16 mouse cellular contexts compared by ENCODE assay signal in the genomic region with DNA sequence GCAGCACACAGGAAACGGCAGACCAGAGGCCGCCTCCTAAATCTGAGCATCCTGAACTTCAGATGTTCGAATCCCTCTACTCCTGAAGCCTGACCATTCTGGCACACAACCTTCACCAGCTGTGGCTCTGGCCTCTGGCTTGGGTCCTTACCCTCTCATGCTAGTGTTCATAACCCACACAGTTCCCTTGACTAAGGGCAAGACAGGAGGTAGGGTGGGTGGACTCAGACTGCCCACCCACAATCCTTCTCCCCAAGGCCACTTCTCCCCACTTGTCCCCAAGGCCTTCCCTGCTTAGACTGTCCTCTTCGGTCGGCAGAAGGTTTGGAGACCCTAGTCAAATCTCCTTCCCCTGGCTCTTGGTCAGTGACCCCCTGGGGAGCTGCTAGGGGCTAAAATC. TPM values are rescaled to one million over a fixed set of nuclear protein-coding genes. Genes with fewer than 3 reads are reported as not detected.
DNase-seq lines count a peak whose midpoint lies in the region; ATAC-seq and TF ChIP-seq lines count a peak whose summit lies in the region.
"Had no signal": no experiment of that assay in that cellular context is flagged by ENCODE, and none has a peak within 500 bp of the region (broad histone marks: within the 10 kb centered on the region; RNA-seq: fewer than 3 reads in every experiment).

No protein-coding gene starts in this region.

- peak overlapping the region; percentile 29; the same call in 1 of the 2 replicates for H3K4me2 ChIP-seq in forebrain, embryonic 11.5 days (ENCODE audit: low read depth, low read length, severe bottlenecking)
- H3K4me2 ChIP-seq in hindbrain, embryonic 14.5 days (replicated peaks): peak overlapping the region; percentile 18; the same call in 1 of the 2 replicates
- H3K4me2 ChIP-seq in midbrain, embryonic 16.5 days (ENCODE audit: low read length): no peak overlapping the region
- H3K4me2 ChIP-seq in heart, embryonic 11.5 days: no peak overlapping the region
- H3K4me2 ChIP-seq: heart, embryonic 15.5 days; liver, embryonic 15.5 days had no signal

- H3K9ac ChIP-seq in forebrain, embryonic 11.5 days (ENCODE audit: low read length): peak overlapping the region; percentile 51
- 0 out of 2 replicates have a peak overlapping the region, but pooled peaks have one; percentile 39 for H3K9ac ChIP-seq in hindbrain, embryonic 14.5 days
- H3K9ac ChIP-seq in midbrain, embryonic 16.5 days (ENCODE audit: low read depth, low read length): no peak overlapping the region
- H3K9ac ChIP-seq in heart, embryonic 11.5 days (ENCODE audit: low read depth, low read length): no peak overlapping the region
- H3K9ac ChIP-seq: heart, embryonic 15.5 days; liver, embryonic 15.5 days had no signal

- no peaks in the 10 kb centered on the region for H3K9me3 ChIP-seq in forebrain, embryonic 11.5 days (ENCODE audit: control insufficient read depth, low read length)
- H3K9me3 ChIP-seq in hindbrain, embryonic 14.5 days (ENCODE audit: control insufficient read depth, low read length): no peaks in the 10 kb centered on the region
- no peaks in the 10 kb centered on the region for H3K9me3 ChIP-seq in midbrain, embryonic 16.5 days (replicated peaks; ENCODE audit: control insufficient read depth, low read length, poor library complexity, severe bottlenecking)
- H3K9me3 ChIP-seq in heart, embryonic 11.5 days (replicated peaks; ENCODE audit: control insufficient read depth, low read length): no peaks in the 10 kb centered on the region
- H3K9me3 ChIP-seq: heart, embryonic 15.5 days; liver, embryonic 15.5 days had no signal

- no peak for DNase-seq in kidney, adult 2 months
- no peak for DNase-seq in kidney, adult 8-10 months
- DNase-seq in forebrain, embryonic 11.5 days (ENCODE audit: low spot score): peak; percentile 66
- no peak for DNase-seq in hindbrain, embryonic 14.5 days (ENCODE audit: low spot score)
- no peak for DNase-seq in right cerebral cortex, postnatal 25 days
- no peak for DNase-seq in urinary bladder, adult 18-20 months (ENCODE audit: low spot score in 2 of 2)
- DNase-seq: adrenal gland, postnatal 36 days; gastrocnemius, postnatal 25 days; lung, postnatal 4 days had no signal

- H3K27me3 ChIP-seq in kidney, adult 2 months (replicated peaks; ENCODE audit: control insufficient read depth, insufficient read depth, low read length): no peaks in the 10 kb centered on the region
- H3K27me3 ChIP-seq in forebrain, embryonic 11.5 days (ENCODE audit: control insufficient read depth, insufficient read depth, low read length): no peaks in the 10 kb centered on the region
- H3K27me3 ChIP-seq in hindbrain, embryonic 14.5 days (ENCODE audit: control insufficient read depth, insufficient read depth, low read length): no peaks in the 10 kb centered on the region
- H3K27me3 ChIP-seq in midbrain, embryonic 16.5 days (ENCODE audit: control insufficient read depth, insufficient read depth, low read depth, low read length): no peaks in the 10 kb centered on the region
- H3K27me3 ChIP-seq in heart, embryonic 11.5 days (ENCODE audit: control insufficient read depth, insufficient read depth, low read length): peaks cover 28% of the 10 kb centered on the region

- TF ChIP-seq CTCF in kidney, adult 2 months (conservative IDR thresholded peaks at IDR 0.05; ENCODE audit: insufficient read depth, insufficient read length, low read depth, low read length): no peak

- H3K36me3 ChIP-seq in kidney, adult 2 months (ENCODE audit: control insufficient read depth, insufficient read depth, low read length): no peaks in the 10 kb centered on the region
- H3K36me3 ChIP-seq in forebrain, embryonic 11.5 days (ENCODE audit: control insufficient read depth, insufficient read depth, low read length): no peaks in the 10 kb centered on the region
- no peaks in the 10 kb centered on the region for H3K36me3 ChIP-seq in hindbrain, embryonic 14.5 days (replicated peaks; ENCODE audit: control insufficient read depth, insufficient read depth)
- H3K36me3 ChIP-seq in midbrain, embryonic 16.5 days (ENCODE audit: control insufficient read depth, insufficient read depth, low read length): no peaks in the 10 kb centered on the region
- no peaks in the 10 kb centered on the region for H3K36me3 ChIP-seq in heart, embryonic 11.5 days (ENCODE audit: control insufficient read depth, insufficient read depth, low read length)
- H3K36me3 ChIP-seq: heart, embryonic 15.5 days; liver, embryonic 15.5 days had no signal

- peaks cover 3% of the 10 kb centered on the region; the same call in 1 of the 2 replicates for H3K4me1 ChIP-seq in kidney, adult 2 months (ENCODE audit: control insufficient read depth, insufficient read depth, low read length)
- peaks cover 33% of the 10 kb centered on the region for H3K4me1 ChIP-seq in forebrain, embryonic 11.5 days (replicated peaks; ENCODE audit: control insufficient read depth, insufficient read depth, low read length)
- peaks cover 18% of the 10 kb centered on the region for H3K4me1 ChIP-seq in hindbrain, embryonic 14.5 days (replicated peaks; ENCODE audit: control insufficient read depth, insufficient read depth, low read length)
- peaks cover 10% of the 10 kb centered on the region for H3K4me1 ChIP-seq in midbrain, embryonic 16.5 days (ENCODE audit: control insufficient read depth, insufficient read depth, low read length)
- H3K4me1 ChIP-seq in heart, embryonic 11.5 days (ENCODE audit: control insufficient read depth, insufficient read depth, low read length): peaks cover 9% of the 10 kb centered on the region

- WGBS in kidney, adult 2 months: 62% methylated on average over 5 of the region's 5 CpGs
- 37% methylated on average over 5 of the region's 5 CpGs for WGBS in forebrain, embryonic 11.5 days
- WGBS in hindbrain, embryonic 14.5 days: 27% methylated on average over 5 of the region's 5 CpGs
- 36% methylated on average over 5 of the region's 5 CpGs for WGBS in midbrain, embryonic 16.5 days
- 68% methylated on average over 5 of the region's 5 CpGs for WGBS in heart, embryonic 11.5 days (ENCODE audit: insufficient replicate concordance)

- H3K27ac ChIP-seq in kidney, adult 2 months (ENCODE audit: insufficient read depth, low read depth, low read length): peak overlapping the region; percentile 69; the same call in 1 of the 2 replicates
- peak overlapping the region; percentile 96 for H3K27ac ChIP-seq in forebrain, embryonic 11.5 days (ENCODE audit: low read depth, low read length)
- H3K27ac ChIP-seq in hindbrain, embryonic 14.5 days: peak overlapping the region; percentile 74
- H3K27ac ChIP-seq in midbrain, embryonic 16.5 days (ENCODE audit: low read length): peak overlapping the region; percentile 77
- H3K27ac ChIP-seq in heart, embryonic 11.5 days (ENCODE audit: low read depth, low read length): no peak overlapping the region
- H3K27ac ChIP-seq: heart, embryonic 15.5 days; liver, embryonic 15.5 days had no signal

- TF ChIP-seq POLR2A in kidney, adult 2 months (IDR thresholded peaks at IDR 0.05; ENCODE audit: low read depth, low read length): no peak

- ATAC-seq in forebrain, embryonic 11.5 days (replicated peaks; ENCODE audit: low FRiP score): peak; percentile 25; the same call in 1 of the 2 replicates
- ATAC-seq in hindbrain, embryonic 14.5 days (ENCODE audit: low FRiP score): peak; percentile 18; the same call in 1 of the 2 replicates
- ATAC-seq in midbrain, embryonic 16.5 days: no peak
- no peak for ATAC-seq in heart, embryonic 11.5 days (replicated peaks; ENCODE audit: insufficient number of reproducible peaks, low FRiP score, low TSS enrichment)

- no peak overlapping the region for H3K4me3 ChIP-seq in kidney, adult 2 months (ENCODE audit: insufficient read depth, low read depth, low read length)
- no peak overlapping the region for H3K4me3 ChIP-seq in forebrain, embryonic 11.5 days (ENCODE audit: low read depth, low read length)
- no peak overlapping the region for H3K4me3 ChIP-seq in hindbrain, embryonic 14.5 days (replicated peaks; ENCODE audit: low read length)
- H3K4me3 ChIP-seq in midbrain, embryonic 16.5 days (ENCODE audit: low read depth, low read length): no peak overlapping the region
- no peak overlapping the region for H3K4me3 ChIP-seq in heart, embryonic 11.5 days (ENCODE audit: low read depth, low read length)
- H3K4me3 ChIP-seq: erythroblast, embryonic 14.5 days; heart, embryonic 15.5 days; liver, embryonic 15.5 days had no signal

RNA-seq across cellular contexts. Expression of a gene that starts 8.5 kb away (rescaled TPM):
- polyA plus RNA-seq in kidney, adult 2 months (2012; rRNA removed): 17.0 and 17.1 TPM in 2 replicates
- polyA plus RNA-seq in forebrain, embryonic 11.5 days (2014; fragmentation: Nextera tagmentation; extraction: Ambion mirVana): 0.69 and 0.73 TPM in 2 replicates
- polyA plus RNA-seq in hindbrain, embryonic 14.5 days (2014; fragmentation: Nextera tagmentation; extraction: Ambion mirVana): 2.8 and 3.5 TPM in 2 replicates
- 1.5 and 2.5 TPM in 2 replicates for polyA plus RNA-seq in midbrain, embryonic 16.5 days (2015; fragmentation: Nextera tagmentation; extraction: Ambion mirVana)
- 0.09 TPM in 1 of 2 replicates, not detected in the other for polyA plus RNA-seq in heart, embryonic 11.5 days (2014; fragmentation: Nextera tagmentation; extraction: Ambion mirVana)
- polyA plus RNA-seq: erythroblast, embryonic 14.5 days had no signal

RNA-seq across cellular contexts. Expression of a gene that starts 20.4 kb away (rescaled TPM):
- 0.06 and 0.11 TPM in 2 replicates for polyA plus RNA-seq in kidney, adult 2 months (2012; rRNA removed)
- 0.68 and 0.89 TPM in 2 replicates for polyA plus RNA-seq in forebrain, embryonic 11.5 days (2014; fragmentation: Nextera tagmentation; extraction: Ambion mirVana)
- polyA plus RNA-seq in hindbrain, embryonic 14.5 days (2014; fragmentation: Nextera tagmentation; extraction: Ambion mirVana): 1.7 and 2.1 TPM in 2 replicates
- polyA plus RNA-seq in midbrain, embryonic 16.5 days (2015; fragmentation: Nextera tagmentation; extraction: Ambion mirVana): 7.7 and 7.8 TPM in 2 replicates
- 0.59 and 0.77 TPM in 2 replicates for polyA plus RNA-seq in heart, embryonic 11.5 days (2014; fragmentation: Nextera tagmentation; extraction: Ambion mirVana)
- polyA plus RNA-seq: heart, embryonic 15.5 days; intestine, embryonic 14.5 days; limb, embryonic 11.5 days; liver, embryonic 15.5 days had no signal

RNA-seq across cellular contexts. Expression of a gene that starts 26.8 kb away (rescaled TPM):
- 4.9 and 5.6 TPM in 2 replicates for polyA plus RNA-seq in kidney, adult 2 months (2012; rRNA removed)
- polyA plus RNA-seq in forebrain, embryonic 11.5 days (2014; fragmentation: Nextera tagmentation; extraction: Ambion mirVana): 13.7 and 14.8 TPM in 2 replicates
- 5.6 and 5.9 TPM in 2 replicates for polyA plus RNA-seq in hindbrain, embryonic 14.5 days (2014; fragmentation: Nextera tagmentation; extraction: Ambion mirVana)
- 3.4 and 3.5 TPM in 2 replicates for polyA plus RNA-seq in midbrain, embryonic 16.5 days (2015; fragmentation: Nextera tagmentation; extraction: Ambion mirVana)
- 8.8 and 9.8 TPM in 2 replicates for polyA plus RNA-seq in heart, embryonic 11.5 days (2014; fragmentation: Nextera tagmentation; extraction: Ambion mirVana)

RNA-seq across cellular contexts. Expression of a gene that starts 51.6 kb away (rescaled TPM):
- polyA plus RNA-seq in kidney, adult 2 months (2012; rRNA removed): 21.5 and 36.4 TPM in 2 replicates
- polyA plus RNA-seq in forebrain, embryonic 11.5 days (2014; fragmentation: Nextera tagmentation; extraction: Ambion mirVana): 1.5 and 2.1 TPM in 2 replicates
- 27.9 and 29.5 TPM in 2 replicates for polyA plus RNA-seq in hindbrain, embryonic 14.5 days (2014; fragmentation: Nextera tagmentation; extraction: Ambion mirVana)
- polyA plus RNA-seq in midbrain, embryonic 16.5 days (2015; fragmentation: Nextera tagmentation; extraction: Ambion mirVana): 53.2 and 69.0 TPM in 2 replicates
- polyA plus RNA-seq in heart, embryonic 11.5 days (2014; fragmentation: Nextera tagmentation; extraction: Ambion mirVana): 4.7 and 7.0 TPM in 2 replicates
- polyA plus RNA-seq: erythroblast, embryonic 14.5 days had no signal

Comparison
In these comparisons a context has a peak if more than half of its experiments do, and no peak if none do; other contexts are left out.
1. ATAC-seq: peak in forebrain, embryonic 11.5 days (single experiment) and hindbrain, embryonic 14.5 days (single experiment); none in midbrain, embryonic 16.5 days (single experiment) and heart, embryonic 11.5 days (single experiment).
2. H3K4me2 ChIP-seq: peak in forebrain, embryonic 11.5 days (single experiment) and hindbrain, embryonic 14.5 days (single experiment); none in midbrain, embryonic 16.5 days (single experiment) and heart, embryonic 11.5 days (single experiment).
3. H3K9ac ChIP-seq: peak in forebrain, embryonic 11.5 days (single experiment) and hindbrain, embryonic 14.5 days (single experiment); none in midbrain, embryonic 16.5 days (single experiment) and heart, embryonic 11.5 days (single experiment).